Comparison of ENCODE assay signal across 9 mouse cellular contexts in genomic region chr12:104964953-104965911, GRCm38 (mm10). TPM values are rescaled to one million over a fixed set of nuclear protein-coding genes. Genes with fewer than 3 reads are reported as not detected.
DNase-seq lines count a peak whose midpoint lies in the region; ATAC-seq and TF ChIP-seq lines count a peak whose summit lies in the region.
"Had no signal": no experiment of that assay in that cellular context is flagged by ENCODE, and none has a peak within 500 bp of the region (broad histone marks: within the 10 kb centered on the region; RNA-seq: fewer than 3 reads in every experiment).

No protein-coding gene starts in this region.

- peaks cover 12% of the 10 kb centered on the region for H3K4me1 ChIP-seq in forebrain, embryonic 16.5 days (replicated peaks; ENCODE audit: control insufficient read depth, insufficient read depth, low read length)
- peaks cover 15% of the 10 kb centered on the region for H3K4me1 ChIP-seq in limb, embryonic 11.5 days (ENCODE audit: control insufficient read depth, insufficient read depth, low read length)
- H3K4me1 ChIP-seq in neural tube, embryonic 15.5 days = peaks cover 8% of the 10 kb centered on the region

- H3K36me3 ChIP-seq in forebrain, embryonic 16.5 days (ENCODE audit: control insufficient read depth, insufficient read depth) = no peaks in the 10 kb centered on the region
- no peaks in the 10 kb centered on the region for H3K36me3 ChIP-seq in limb, embryonic 11.5 days (ENCODE audit: control insufficient read depth, insufficient read depth, low read length)
- no peaks in the 10 kb centered on the region for H3K36me3 ChIP-seq in neural tube, embryonic 15.5 days

- ATAC-seq in forebrain, embryonic 16.5 days = peak; percentile 96
- 0 out of 2 replicates have a peak, but pooled peaks have one; percentile 14 for ATAC-seq in limb, embryonic 11.5 days (ENCODE audit: insufficient number of reproducible peaks, low FRiP score, low TSS enrichment, low read depth)
- peak; percentile 51; the same call in 1 of the 2 replicates for ATAC-seq in neural tube, embryonic 15.5 days (ENCODE audit: low FRiP score)
- ATAC-seq in megakaryocyte, adult 5-6 weeks (ENCODE audit: poor library complexity, severe bottlenecking) = no peak
- no peak for ATAC-seq in inflammation-experienced regulatory T-cells, adult 6 months
- ATAC-seq: liver, postnatal 0 days had no signal

- H3K9ac ChIP-seq in forebrain, embryonic 16.5 days (replicated peaks; ENCODE audit: low read depth, low read length) = no peak overlapping the region
- no peak overlapping the region for H3K9ac ChIP-seq in limb, embryonic 11.5 days (ENCODE audit: low read length)
- H3K9ac ChIP-seq in neural tube, embryonic 15.5 days (replicated peaks) = no peak overlapping the region
- H3K9ac ChIP-seq: liver, postnatal 0 days had no signal

- peak; percentile 35 to 42 for DNase-seq in layer of hippocampus, adult 2 months (ENCODE audit: low spot score in 2 of 2)
- DNase-seq in layer of hippocampus, adult 9-10 months (ENCODE audit: low spot score) = no peak
- DNase-seq in limb, embryonic 11.5 days (ENCODE audit: low spot score) = peak; percentile 54
- no peak for DNase-seq in testis, postnatal 10 days (ENCODE audit: low spot score)
- DNase-seq: liver, postnatal 0 days had no signal

- no peak for TF ChIP-seq CTCF in layer of hippocampus, adult 2 months (conservative IDR thresholded peaks at IDR 0.05)

- H3K27me3 ChIP-seq in forebrain, embryonic 16.5 days (replicated peaks; ENCODE audit: control insufficient read depth, insufficient read depth, low read length) = peaks cover 14% of the 10 kb centered on the region
- no peaks in the 10 kb centered on the region for H3K27me3 ChIP-seq in limb, embryonic 11.5 days (ENCODE audit: control insufficient read depth, insufficient read depth, low read length)
- H3K27me3 ChIP-seq in neural tube, embryonic 15.5 days (replicated peaks) = peaks cover 6% of the 10 kb centered on the region

- no peak overlapping the region for H3K4me2 ChIP-seq in forebrain, embryonic 16.5 days (ENCODE audit: low read length)
- H3K4me2 ChIP-seq in limb, embryonic 11.5 days (ENCODE audit: low read depth, severe bottlenecking) = no peak overlapping the region
- no peak overlapping the region for H3K4me2 ChIP-seq in neural tube, embryonic 15.5 days

- peaks cover 3% of the 10 kb centered on the region; the same call in 1 of the 2 replicates for H3K9me3 ChIP-seq in forebrain, embryonic 16.5 days (ENCODE audit: control insufficient read depth, low read length)
- H3K9me3 ChIP-seq in limb, embryonic 11.5 days (ENCODE audit: control insufficient read depth, low read length) = no peaks in the 10 kb centered on the region
- H3K9me3 ChIP-seq in neural tube, embryonic 15.5 days (replicated peaks) = no peaks in the 10 kb centered on the region

- no peak overlapping the region for H3K27ac ChIP-seq in layer of hippocampus, adult 2 months
- peak overlapping the region; percentile 77 for H3K27ac ChIP-seq in forebrain, embryonic 16.5 days (ENCODE audit: low read length)
- 0 out of 2 replicates have a peak overlapping the region, but pooled peaks have one; percentile 36 for H3K27ac ChIP-seq in limb, embryonic 11.5 days (replicated peaks; ENCODE audit: low read depth, low read length)
- H3K27ac ChIP-seq in neural tube, embryonic 15.5 days (replicated peaks) = 0 out of 2 replicates have a peak overlapping the region, but pooled peaks have one; percentile 10

- no peak overlapping the region for H3K4me3 ChIP-seq in layer of hippocampus, adult 2 months
- H3K4me3 ChIP-seq in forebrain, embryonic 16.5 days (replicated peaks; ENCODE audit: low read length) = no peak overlapping the region
- H3K4me3 ChIP-seq in limb, embryonic 11.5 days (ENCODE audit: low read depth, low read length) = no peak overlapping the region
- H3K4me3 ChIP-seq in neural tube, embryonic 15.5 days (replicated peaks) = no peak overlapping the region

- 7% methylated on average over 7 of the region's 7 CpGs for WGBS in forebrain, embryonic 16.5 days
- 20% methylated on average over 7 of the region's 7 CpGs for WGBS in limb, embryonic 11.5 days
- WGBS in neural tube, embryonic 15.5 days = 29% methylated on average over 7 of the region's 7 CpGs

RNA-seq across cellular contexts. Expression of gene Syne3, which starts 44.4 kb away (rescaled TPM):
- 1 to 10 TPM; 1.7 to 1.8 TPM for total RNA-seq in layer of hippocampus, adult 2 months (2021)
- 0.20 and 0.30 TPM in 2 replicates for polyA plus RNA-seq in forebrain, embryonic 16.5 days (2015; fragmentation: Nextera tagmentation; extraction: Ambion mirVana)
- polyA plus RNA-seq in limb, embryonic 11.5 days (2014; fragmentation: Nextera tagmentation; extraction: Ambion mirVana) = 0.20 and 0.31 TPM in 2 replicates
- polyA plus RNA-seq in neural tube, embryonic 15.5 days (2015; fragmentation: Nextera tagmentation; extraction: Ambion mirVana) = 0.28 and 0.66 TPM in 2 replicates
- total RNA-seq in megakaryocyte, adult 5-6 weeks (2015) = 14.1 and 17.8 TPM in 2 replicates
- total RNA-seq in megakaryocyte, adult 5-6 weeks (2017) = 26.9 and 28.4 TPM in 2 replicates
- polyA plus RNA-seq in inflammation-experienced regulatory T-cells, adult 6 months (2017; shearing (Covaris generic)) = 1 to 10 TPM; 2.2 to 5.4 (median 3.0) TPM

Comparison
In these comparisons a context has a peak if more than half of its experiments do, and no peak if none do; other contexts are left out.
1. DNase-seq: peak in layer of hippocampus, adult 2 months (2 of 2) and limb, embryonic 11.5 days (single experiment); none in layer of hippocampus, adult 9-10 months (single experiment) and testis, postnatal 10 days (single experiment).
2. ATAC-seq: peak in forebrain, embryonic 16.5 days (single experiment), limb, embryonic 11.5 days (single experiment) and neural tube, embryonic 15.5 days (single experiment); none in megakaryocyte, adult 5-6 weeks (single experiment) and inflammation-experienced regulatory T-cells, adult 6 months (single experiment).